Mouse (Mus musculus): ENCODE measurements around the gene Hspb1.

Hspb1 gene

GRCm38 (mm10) chr5:135910813-135911212 is 23.1 kb downstream of the Hspb1 start:
- in situ Hi-C loops (cut with MboI, MseI): no loop called here

GRCm38 (mm10) chr5:135911633-135912220 is 24.0 kb downstream of the Hspb1 start:
- in situ Hi-C loops (cut with MboI, MseI): no loop called here

GRCm38 (mm10) chr5:135913201-135913600 is 25.5 kb downstream of the Hspb1 start:
- in situ Hi-C loops (cut with MboI, MseI): no loop called here

- in situ Hi-C loops (cut with MboI, MseI): no loop called here
These were observed 26.4 kb downstream of the Hspb1 start for GRCm38 (mm10) chr5:135914156-135914555.

GRCm38 (mm10) chr5:135916051-135916565 is 28.4 kb downstream of the Hspb1 start:
- in situ Hi-C loops (cut with MboI, MseI): no loop called here

- in situ Hi-C loops (cut with MboI, MseI): no loop called here
These were observed 28.9 kb downstream of the Hspb1 start for GRCm38 (mm10) chr5:135916601-135917000.

GRCm38 (mm10) chr5:135917327-135918058 is 29.8 kb downstream of the Hspb1 start:
- in situ Hi-C loops (cut with MboI, MseI): no loop called here

GRCm38 (mm10) chr5:135918059-135918437 is 30.3 kb downstream of the Hspb1 start:
- in situ Hi-C loops (cut with MboI, MseI): no loop called here

GRCm38 (mm10) chr5:135918593-135918992 is 30.9 kb downstream of the Hspb1 start:
- in situ Hi-C loops (cut with MboI, MseI): no loop called here

GRCm38 (mm10) chr5:135919902-135920301 is 32.2 kb downstream of the Hspb1 start:
- in situ Hi-C loops (cut with MboI, MseI): no loop called here

- in situ Hi-C loops (cut with MboI, MseI): no loop called here
These were observed 36.2 kb downstream of the Hspb1 start for GRCm38 (mm10) chr5:135923901-135924300.

- in situ Hi-C loops (cut with MboI, MseI): loop anchor here in 1 of 2 experiments (10.0 kb wide), 1 partner anchor 1575 kb away; the partner anchor contains the start of gene Pop7
These were observed 42.1 kb downstream of the Hspb1 start for GRCm38 (mm10) chr5:135929685-135930424.

- in situ Hi-C loops (cut with MboI, MseI): loop anchor here in 1 of 2 experiments (10.0 kb wide), 1 partner anchor 1573 kb away; the partner anchor contains the start of gene Pop7
These were observed 43.8 kb downstream of the Hspb1 start for GRCm38 (mm10) chr5:135931526-135931925.

- in situ Hi-C loops (cut with MboI, MseI): loop anchor here in 1 of 2 experiments (10.0 kb wide), 1 partner anchor 1572 kb away; the partner anchor contains the start of gene Pop7
These were observed 44.6 kb downstream of the Hspb1 start for GRCm38 (mm10) chr5:135932359-135932758.

- in situ Hi-C loops (cut with MboI, MseI): loop anchor here in 1 of 2 experiments (10.0 kb wide), 1 partner anchor 1571 kb away; the partner anchor contains the start of gene Pop7
These were observed 45.6 kb downstream of the Hspb1 start for GRCm38 (mm10) chr5:135933222-135933899.

- in situ Hi-C loops (cut with MboI, MseI): loop anchor here in 1 of 2 experiments (10.0 kb wide), 1 partner anchor 1571 kb away; the partner anchor contains the start of gene Pop7
These were observed 46.3 kb downstream of the Hspb1 start for GRCm38 (mm10) chr5:135933900-135934441.

- in situ Hi-C loops (cut with MboI, MseI): loop anchor here in 1 of 2 experiments (10.0 kb wide), 1 partner anchor 1570 kb away; the partner anchor contains the start of gene Pop7
These were observed 46.9 kb downstream of the Hspb1 start, which contains the start of gene Ywhag for GRCm38 (mm10) chr5:135934481-135935175. Gene Ywhag, minus strand, starts transcription at chr5:135934616.

- in situ Hi-C loops (cut with MboI, MseI): loop anchor here in 1 of 2 experiments (10.0 kb wide), 1 partner anchor 1570 kb away; the partner anchor contains the start of gene Pop7
These were observed 47.4 kb downstream of the Hspb1 start for GRCm38 (mm10) chr5:135935176-135935523.

GRCm38 (mm10) chr5:135935641-135936190 is 48.0 kb downstream of the Hspb1 start:
- in situ Hi-C loops (cut with MboI, MseI): loop anchor here in 1 of 2 experiments (10.0 kb wide), 1 partner anchor 1569 kb away; the partner anchor contains the start of gene Pop7
